In genomic region chr3:144380921-144381320, GRCm38 (mm10) we compare ENCODE assay signal across 8 mouse cellular contexts.
DNase-seq lines count a peak whose midpoint lies in the region; ATAC-seq and TF ChIP-seq lines count a peak whose summit lies in the region.

No protein-coding gene starts in this region.

- ATAC-seq in forebrain, embryonic 13.5 days, result peak; percentile 74

- 0 out of 2 replicates have a peak, but pooled peaks cover 4% of the 10 kb centered on the region for H3K9me3 ChIP-seq in E14TG2a.4 (ENCODE audit: low read length)
- no peaks in the 10 kb centered on the region for H3K9me3 ChIP-seq in forebrain, embryonic 13.5 days (replicated peaks)

- H3K27ac ChIP-seq in forebrain, embryonic 13.5 days, result no peak overlapping the region

- intact Hi-C loops in heart, postnatal 25 days (cut with DNase I), result loop anchor here (1.0 to 10.0 kb wide), 3 partner anchors 19 to 776 kb away; no protein-coding TSS in a partner anchor

- WGBS in forebrain, embryonic 13.5 days, result 3% methylated on average over 18 of the region's 18 CpGs
- 3% methylated on average over 18 of the region's 18 CpGs for WGBS in large intestine, adult 2 months

- no peak for TF ChIP-seq CTCF in E14TG2a.4 (conservative IDR thresholded peaks at IDR 0.05; ENCODE audit: low read length)

- H3K4me3 ChIP-seq in E14TG2a.4 (replicated peaks; ENCODE audit: low read length), result peak overlapping the region; percentile 57
- peak overlapping the region; percentile 20; the same call in 1 of the 2 replicates for H3K4me3 ChIP-seq in forebrain, embryonic 13.5 days

- H3K4me2 ChIP-seq in forebrain, embryonic 13.5 days, result peak overlapping the region; percentile 54

- H3K4me1 ChIP-seq in E14TG2a.4 (replicated peaks; ENCODE audit: low read depth, low read length), result peaks cover 11% of the 10 kb centered on the region
- peaks cover 39% of the 10 kb centered on the region for H3K4me1 ChIP-seq in forebrain, embryonic 13.5 days

- peaks cover 41% of the 10 kb centered on the region for H3K27me3 ChIP-seq in E14TG2a.4 (ENCODE audit: insufficient read depth, low read length)
- peaks cover 25% of the 10 kb centered on the region for H3K27me3 ChIP-seq in forebrain, embryonic 13.5 days

- H3K9ac ChIP-seq in forebrain, embryonic 13.5 days, result 0 out of 2 replicates have a peak overlapping the region, but pooled peaks have one; percentile 34

- peak; percentile 58 for DNase-seq in c-Kit-positive CD71-negative TER-119-negative erythroid progenitor cells, embryonic 14.5 days (ENCODE audit: low read depth)
- DNase-seq in heart, postnatal 25 days (ENCODE audit: low spot score), result peak; percentile 66
- DNase-seq in large intestine, adult 2 months (ENCODE audit: low read depth, low spot score), result peak; percentile 32
- DNase-seq in lung, postnatal 10 days, result peak; percentile 92
- peak; percentile 18 for DNase-seq in ovary, postnatal 10 days (ENCODE audit: low spot score)
- DNase-seq in thymus, postnatal 25 days, result peak; percentile 69

- H3K36me3 ChIP-seq in E14TG2a.4 (ENCODE audit: insufficient read depth, low read length), result no peaks in the 10 kb centered on the region
- no peaks in the 10 kb centered on the region for H3K36me3 ChIP-seq in forebrain, embryonic 13.5 days (ENCODE audit: poor library complexity, severe bottlenecking)

Comparison
In these comparisons a context has a peak if more than half of its experiments do, and no peak if none do; other contexts are left out.
1. DNase-seq: peak in every context shown above with its lines; median percentile 92 in lung, postnatal 10 days; 69 in thymus, postnatal 25 days; 66 in heart, postnatal 25 days; 58 in c-Kit-positive CD71-negative TER-119-negative erythroid progenitor cells, embryonic 14.5 days; 32 in large intestine, adult 2 months; 18 in ovary, postnatal 10 days.